Mouse (Mus musculus) Muller cell, postnatal 12 days (primary cell): Measurements from ENCODE around the gene Atg9b.
A peak's percentile ranks its signal among the peaks of the same experiment; 100 is the strongest.
"Not testable (repeated sequence)": the region's sequence is repeated elsewhere in the genome, so short reads cannot be mapped to it uniquely, and the experiment has no call there.

Source experiments
- DNase-seq: peaks from one replicate; pipeline ENCODE4 v3.0.0-alpha.2; 2015; ENCODE audit errors: inconsistent ontology term

The Atg9b gene

GRCm38 (mm10) chr5:24405389-24405876 lies 13.5 kb upstream of the Atg9b start:
- DNase-seq = no peak

- DNase-seq = peak; percentile 92
These were observed 12.8 kb upstream of the Atg9b start for GRCm38 (mm10) chr5:24404594-24405360.

DNA sequence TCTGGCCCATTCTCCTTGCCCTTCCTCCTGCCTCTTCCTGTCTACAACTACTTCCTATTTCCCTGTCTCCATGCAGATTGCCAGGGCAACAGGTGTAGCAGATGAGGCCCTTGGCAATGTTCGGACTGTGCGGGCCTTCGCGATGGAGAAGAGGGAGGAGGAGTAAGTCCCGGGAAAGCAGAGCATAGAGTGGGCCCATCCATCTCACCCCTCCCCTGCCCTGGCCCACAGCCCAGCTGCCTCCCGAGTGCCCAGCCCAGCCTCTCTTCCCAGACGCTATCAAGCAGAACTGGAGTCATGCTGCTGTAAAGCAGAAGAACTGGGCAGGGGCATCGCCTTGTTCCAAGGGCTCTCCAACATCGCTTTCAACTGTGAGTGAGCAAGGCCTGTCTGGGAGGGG lies 10.0 kb upstream of the Atg9b start:
- peak; percentile 46 for DNase-seq

DNA sequence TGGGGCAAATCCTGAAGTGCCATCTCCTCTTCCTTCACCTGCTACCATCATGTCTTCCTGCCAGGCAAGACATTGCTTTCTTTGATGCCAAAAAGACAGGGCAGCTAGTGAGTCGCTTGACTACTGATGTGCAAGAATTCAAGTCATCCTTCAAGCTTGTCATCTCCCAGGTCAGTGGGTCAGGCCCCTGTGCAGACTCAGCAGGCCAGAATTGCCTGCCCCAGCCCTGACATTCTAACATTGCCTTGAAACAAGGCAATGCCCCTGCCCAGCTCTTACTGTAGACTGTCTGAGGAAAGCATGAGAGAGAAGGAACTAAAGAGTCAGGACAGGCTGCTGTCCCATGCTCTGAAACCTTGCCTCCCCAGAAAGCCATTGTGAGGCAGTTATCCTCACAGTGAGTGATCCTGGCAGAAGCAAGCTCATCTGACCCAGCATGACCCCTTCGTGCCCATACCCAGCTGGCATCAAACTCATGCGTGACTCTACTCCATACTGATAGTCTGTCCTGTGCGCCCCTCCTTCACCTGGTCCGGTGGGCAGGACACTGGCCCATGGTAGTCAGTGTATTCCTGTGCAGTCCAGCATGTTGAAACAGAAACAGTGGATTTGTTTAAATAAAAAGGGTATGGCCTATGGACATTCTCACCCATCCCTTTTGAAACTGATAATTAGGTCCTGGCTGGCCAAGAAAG lies 9.1 kb upstream of the Atg9b start:
- no peak for DNase-seq

- DNase-seq = no peak
These were observed 8.4 kb upstream of the Atg9b start for GRCm38 (mm10) chr5:24400362-24400761.

DNA sequence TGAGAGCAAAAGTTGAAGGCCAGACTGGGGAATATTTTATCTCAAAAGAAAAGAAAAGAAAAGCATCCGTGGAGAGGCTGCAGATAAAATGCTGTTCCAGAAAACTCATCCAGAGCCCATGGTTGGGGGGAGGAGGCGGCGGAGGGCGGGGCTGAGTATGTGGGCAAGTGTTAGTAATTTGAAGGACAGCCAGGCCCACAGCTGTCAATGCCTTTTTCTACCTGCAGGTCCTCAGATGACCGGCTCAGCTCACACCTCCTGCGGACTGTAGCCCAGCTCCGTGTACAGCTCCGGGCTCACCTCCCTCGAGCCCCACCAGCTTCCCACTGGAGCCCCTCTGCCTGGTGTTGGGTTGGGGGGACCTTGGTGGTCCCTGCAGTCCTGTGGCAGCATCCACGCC lies 7.7 kb upstream of the Atg9b start:
- DNase-seq = no peak

- not testable (repeated sequence) for DNase-seq
These were observed 4.3 kb upstream of the Atg9b start for GRCm38 (mm10) chr5:24396254-24396653.

- DNase-seq = peak; percentile 99
These were observed 2.4 kb upstream of the Atg9b start for GRCm38 (mm10) chr5:24394165-24394894.

DNA sequence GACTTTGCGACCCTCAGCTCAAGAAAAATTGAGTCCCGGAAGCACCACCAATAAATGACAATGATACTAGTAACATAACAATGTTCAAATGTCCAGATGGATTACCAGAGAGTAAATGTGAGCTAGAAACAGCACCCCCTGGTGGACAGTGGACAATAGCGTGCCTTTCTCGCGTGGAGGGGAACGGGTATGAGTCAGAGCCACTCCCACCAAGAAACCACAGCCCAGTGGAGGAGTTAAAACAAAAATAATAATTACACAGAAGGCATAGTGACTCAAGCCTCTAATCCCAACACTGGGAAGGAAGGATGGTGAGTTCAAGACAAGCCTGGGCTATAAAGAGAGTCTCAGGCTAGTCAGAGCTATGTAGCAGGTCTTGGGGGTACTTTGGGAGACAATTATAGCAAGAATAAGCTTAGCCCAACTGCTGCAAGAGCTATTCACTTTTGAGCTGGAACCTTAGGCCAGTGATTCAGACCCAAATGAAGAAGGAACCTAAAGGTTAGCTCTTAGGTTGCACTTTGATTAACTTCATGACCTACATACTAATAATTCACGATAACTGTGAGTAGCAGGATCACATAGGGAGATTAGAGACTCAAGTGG lies 1.6 kb upstream of the Atg9b start, which contains the start of gene Abcb8:
Abcb8 (plus strand) TSS at position 272 of the 606 bp plus-strand sequence.
- peak; percentile 83 for DNase-seq

- DNase-seq = no peak
These were observed 781 bp upstream of the Atg9b start for GRCm38 (mm10) chr5:24392724-24393123.

GRCm38 (mm10) chr5:24389658-24390020 lies 2.3 kb downstream of the Atg9b start:
- no peak for DNase-seq

- DNase-seq = no peak
These were observed 2.8 kb downstream of the Atg9b start for GRCm38 (mm10) chr5:24389011-24389657.

GRCm38 (mm10) chr5:24388246-24388915 lies 3.6 kb downstream of the Atg9b start:
- no peak for DNase-seq

GRCm38 (mm10) chr5:24387264-24388241 lies 4.4 kb downstream of the Atg9b start:
- DNase-seq = peak; percentile 46

DNA sequence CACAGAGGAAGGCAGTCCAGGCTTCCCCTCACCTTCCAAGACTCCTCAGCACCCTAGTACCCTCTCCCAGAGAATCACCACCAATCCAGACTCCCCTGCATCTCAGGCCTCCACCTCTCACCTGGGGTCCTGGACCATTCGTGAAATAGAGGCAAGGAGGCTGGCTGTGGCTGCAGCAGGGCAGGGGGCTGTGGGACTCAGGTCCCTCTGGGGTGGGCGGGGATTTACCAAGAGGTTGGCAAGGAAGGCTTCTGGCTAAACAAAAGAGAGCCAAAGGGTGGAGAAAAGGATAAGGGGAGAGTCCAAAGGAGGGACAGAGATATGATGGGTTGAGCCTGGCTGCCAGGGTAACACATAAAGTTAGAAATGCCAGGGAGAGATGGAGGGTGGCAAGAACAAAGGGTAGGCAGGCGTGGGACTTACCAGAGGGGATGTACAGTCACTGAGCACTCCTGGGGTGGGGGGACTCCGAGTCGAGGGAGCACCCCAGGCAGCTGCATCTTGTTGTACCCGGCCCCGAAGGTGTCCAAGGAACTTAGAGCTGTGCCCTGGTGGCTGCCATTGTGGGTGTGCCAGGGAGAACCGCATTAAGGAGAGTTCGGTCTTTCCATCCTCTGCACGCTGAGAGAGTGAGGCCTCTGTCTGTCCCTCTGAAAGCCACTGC lies 5.9 kb downstream of the Atg9b start:
- DNase-seq = no peak

DNA sequence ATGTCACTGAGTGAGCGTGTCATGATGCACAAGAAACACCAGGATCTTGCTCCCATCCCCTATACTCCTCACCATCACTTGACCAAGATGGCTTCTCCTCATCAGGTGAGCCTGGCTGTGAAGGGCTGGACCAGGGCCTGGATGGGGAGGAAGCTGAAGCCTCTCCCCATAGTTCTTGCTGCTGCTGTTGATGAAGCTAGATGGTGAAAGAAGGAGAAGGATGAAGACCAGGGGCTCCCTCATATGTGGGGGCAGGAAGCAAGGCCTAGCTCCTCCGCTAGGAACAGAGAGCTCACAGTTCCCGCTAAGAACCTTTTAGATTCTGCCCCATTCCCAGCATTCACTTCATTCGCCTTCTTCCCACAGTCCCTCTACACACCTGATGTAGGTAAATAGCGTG lies 6.6 kb downstream of the Atg9b start:
- DNase-seq = no peak

DNA sequence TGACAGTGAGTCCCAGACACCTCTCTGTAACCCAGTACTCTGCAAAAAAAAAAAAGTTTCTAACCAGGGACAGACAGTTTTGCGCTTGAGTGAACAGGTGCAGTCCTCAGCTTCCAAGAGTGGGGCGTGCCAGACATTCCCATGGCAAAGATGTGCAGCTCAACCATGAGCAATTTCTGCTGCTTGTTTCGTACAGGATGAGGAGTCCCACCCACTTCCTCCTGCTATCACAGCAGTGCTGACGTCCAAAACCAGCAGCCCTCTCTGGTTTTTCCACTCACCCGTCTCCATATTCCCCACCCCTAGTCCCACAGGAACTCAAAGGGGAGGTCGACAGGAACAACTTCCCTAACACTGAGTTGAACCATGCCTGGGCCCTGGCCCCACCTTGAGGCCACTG lies 7.5 kb downstream of the Atg9b start:
- no peak for DNase-seq

- DNase-seq = peak; percentile 83
These were observed 8.7 kb downstream of the Atg9b start for GRCm38 (mm10) chr5:24383026-24383859.
